Mouse (Mus musculus) CH12.LX (cell line): Measurements from ENCODE around the gene Nxf7. TPM values are rescaled to one million over a fixed set of nuclear protein-coding genes. Genes with fewer than 3 reads are reported as not detected.
"Not testable (repeated sequence)": the region's sequence is repeated elsewhere in the genome, so short reads cannot be mapped to it uniquely, and the experiment has no call there.

Source experiments
- DNase-seq: peaks from one replicate; pipeline ENCODE4 v3.0.0-alpha.2; 2013; ENCODE audit errors: extremely low read depth
- H3K27ac ChIP-seq: 2 replicates; pipeline ENCODE4 v1.5.1; 2012; ENCODE audit warnings: low read depth, mild to moderate bottlenecking, control low read depth, moderate library complexity; ENCODE audit not compliant: insufficient read depth
- H3K27me3 ChIP-seq: replicated peaks from 2 replicates; pipeline ENCODE3; 2012; ENCODE audit warnings: inconsistent platforms
- H3K36me3 ChIP-seq, 2 experiments: replicated peaks in 1 of 2; 2 replicates each; pipeline versions ENCODE3 to v1.6.1; 2012; ENCODE audit warnings: inconsistent platforms in 1 of 2, low read length in 1 of 2, mild to moderate bottlenecking in 1 of 2, mixed read lengths in 1 of 2, moderate library complexity in 1 of 2; ENCODE audit not compliant: control insufficient read depth in 1 of 2, insufficient read depth in 1 of 2
- H3K4me1 ChIP-seq, 2 experiments: 2 replicates each; pipeline ENCODE4 v1.6.1; 2012; ENCODE audit warnings: inconsistent platforms in 1 of 2, moderate library complexity in 1 of 2; ENCODE audit not compliant: insufficient read depth in 2 of 2, control insufficient read depth in 1 of 2
- H3K4me2 ChIP-seq: 2 replicates; pipeline ENCODE4 v1.6.1; 2012; ENCODE audit warnings: low read depth, mild to moderate bottlenecking, control low read depth; ENCODE audit not compliant: poor library complexity, insufficient read depth, severe bottlenecking
- H3K4me3 ChIP-seq, 3 experiments: fragments of 150-350 bp in 1 of 3; sonication (generic) in 1 of 3; replicated peaks in 1 of 3; 2 replicates each; pipeline versions ENCODE3 to v1.5.1; 2011 to 2012; ENCODE audit warnings: low read depth in 2 of 3, low read length in 2 of 3, mild to moderate bottlenecking in 2 of 3, moderate library complexity in 2 of 3, control low read depth in 1 of 3, improper control_type of control experiment in 1 of 3, inconsistent platforms in 1 of 3, mixed read lengths in 1 of 3; ENCODE audit not compliant: poor library complexity in 1 of 3
- H3K79me2 ChIP-seq: replicated peaks from 2 replicates; pipeline ENCODE4 v1.6.1; 2012; ENCODE audit warnings: mild to moderate bottlenecking, moderate library complexity; ENCODE audit not compliant: control insufficient read depth, poor library complexity, insufficient read depth, severe bottlenecking; ENCODE audit errors: extremely low read depth
- H3K9ac ChIP-seq: 2 replicates; pipeline ENCODE4 v1.6.1; 2012; ENCODE audit warnings: low read depth, mild to moderate bottlenecking, control low read depth, moderate library complexity; ENCODE audit not compliant: insufficient read depth
- H3K9me3 ChIP-seq: replicated peaks from 2 replicates; pipeline ENCODE3; 2012; ENCODE audit warnings: low read length, inconsistent platforms, mixed read lengths
- CTCF ChIP-seq, 2 experiments: IDR thresholded peaks in 1 of 2; conservative IDR thresholded peaks in 1 of 2; 2 replicates each; pipeline ENCODE4 v1.5.1; 2011 to 2012; ENCODE audit warnings: low read depth in 2 of 2, low read length in 2 of 2, improper control_type of control experiment in 1 of 2, inconsistent platforms in 1 of 2, mild to moderate bottlenecking in 1 of 2, moderate library complexity in 1 of 2
- dilution Hi-C: fragments of 300-500 bp; cut with MboI; formaldehyde crosslinking; loops from 2 replicates; pipeline ENCODE4 v1.14.3; 2020; ENCODE audit warnings: low sequenced_read_pairs; ENCODE audit not compliant: extremely low pct_unique_long_range_greater_than_20kb, extremely low pct_ligation_motif_present
- in situ Hi-C: fragments of 300-500 bp; cut with MboI; formaldehyde crosslinking; loops from 3 replicates; pipeline ENCODE4 v1.14.3; 2019; ENCODE audit warnings: low sequenced_read_pairs, low pct_ligation_motif_present, low pct_unique_long_range_greater_than_20kb, mixed read lengths
- polyA plus RNA-seq: library from polyadenylated mRNA; unstranded; fragments of >175 nt; gene quantifications from 2 replicates; pipeline ENCODE4 v1.2.1, GENCODE M21; 2012; ENCODE audit warnings: low read depth; ENCODE audit not compliant: insufficient read length
- total RNA-seq, 2 experiments: library from RNA; depleted of rRNA; stranded (reverse); fragments of 300-350 nt in 1 of 2; fragments of >200 nt in 1 of 2; gene quantifications; 2 replicates each; pipeline ENCODE4 v1.2.3; 2012 to 2014

The Nxf7 gene
- total and polyA plus RNA-seq, 3 experiments, result 96.7 to 133 (median 120) TPM

- H3K79me2 ChIP-seq, H3K36me3 ChIP-seq, H3K27me3 ChIP-seq, H3K9ac ChIP-seq, in situ Hi-C loops, H3K4me2 ChIP-seq, H3K9me3 ChIP-seq, dilution Hi-C loops, H3K4me1 ChIP-seq, H3K27ac ChIP-seq, H3K4me3 ChIP-seq, DNase-seq: not testable (repeated sequence)
- peak; percentile 9 to 30; a peak in 2 of 4 replicates for TF ChIP-seq CTCF (conservative IDR thresholded peaks at IDR 0.05 in 1 of 2, IDR thresholded peaks at IDR 0.05 in 1 of 2; ENCODE audit: low read depth in 2 of 2, low read length in 2 of 2)
Measured at GRCm38 (mm10) chrX:135560933-135561332, 37.6 kb downstream of the Nxf7 start.

DNA sequence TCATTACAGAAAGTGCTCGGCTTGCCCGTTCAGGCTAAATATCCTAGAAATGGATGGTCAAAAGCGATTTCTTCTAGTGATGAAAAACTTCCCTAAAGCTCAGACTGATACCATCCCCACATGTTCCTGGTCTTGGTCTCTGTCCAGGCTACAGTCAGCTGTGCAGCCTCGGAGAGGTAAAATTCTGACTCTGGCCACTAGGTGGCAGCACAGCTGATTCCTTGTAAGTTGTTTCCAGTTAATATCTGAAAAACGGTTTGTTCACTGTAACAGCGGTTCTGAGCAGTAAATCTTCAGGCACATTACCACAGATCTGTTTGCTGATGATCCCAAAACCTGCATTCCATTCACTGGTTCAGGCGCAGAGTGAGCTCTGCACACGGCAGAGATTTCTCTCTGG is 38.9 kb downstream of the Nxf7 start:
- H3K9me3 ChIP-seq, H3K27ac ChIP-seq, in situ Hi-C loops, H3K4me1 ChIP-seq, H3K9ac ChIP-seq, H3K79me2 ChIP-seq, H3K36me3 ChIP-seq, H3K27me3 ChIP-seq, H3K4me2 ChIP-seq, H3K4me3 ChIP-seq, DNase-seq, dilution Hi-C loops: not testable (repeated sequence)
- peak in 1 of 2 experiments; percentile 30; a peak in 2 of 4 replicates for TF ChIP-seq CTCF (conservative IDR thresholded peaks at IDR 0.05 in 1 of 2, IDR thresholded peaks at IDR 0.05 in 1 of 2; ENCODE audit: low read depth in 2 of 2, low read length in 2 of 2)

Other genes with a start within 250 kb of the Nxf7 start
- gene Gm5128, start 225.5 kb downstream of the Nxf7 start, total RNA-seq (2012; rRNA removed), result 0.17 TPM in 1 of 2 replicates, not detected in the other
- 0.70 and 1.5 TPM in 2 replicates for gene Gm5128, start 225.5 kb downstream of the Nxf7 start, total RNA-seq (2014; rRNA removed)
- 0.67 and 0.73 TPM in 2 replicates for gene Gm5128, start 225.5 kb downstream of the Nxf7 start, polyA plus RNA-seq
- 0.17 TPM in 1 of 2 replicates, not detected in the other for gene Gm7903, start 164.9 kb downstream of the Nxf7 start, total RNA-seq (2012; rRNA removed)
- 0.36 TPM in 1 of 2 replicates, not detected in the other for gene Gm7903, start 164.9 kb downstream of the Nxf7 start, total RNA-seq (2014; rRNA removed)
- gene Gm7903, start 164.9 kb downstream of the Nxf7 start, polyA plus RNA-seq, result not detected in 2 replicates
- 0.46 and 0.55 TPM in 2 replicates for gene AV320801, start 104.2 kb downstream of the Nxf7 start, total RNA-seq (2012; rRNA removed)
- gene AV320801, start 104.2 kb downstream of the Nxf7 start, total RNA-seq (2014; rRNA removed), result 2.4 and 2.9 TPM in 2 replicates
- gene AV320801, start 104.2 kb downstream of the Nxf7 start, polyA plus RNA-seq, result 0.81 and 1.3 TPM in 2 replicates
- 0.08 TPM in 2 replicates for gene Prame, start 28.9 kb upstream of the Nxf7 start, total RNA-seq (2012; rRNA removed)
- not detected in 2 replicates for gene Prame, start 28.9 kb upstream of the Nxf7 start, total RNA-seq (2014; rRNA removed)
- gene Prame, start 28.9 kb upstream of the Nxf7 start, polyA plus RNA-seq, result not detected in 2 replicates
- gene Tcp11x2, start 95.0 kb upstream of the Nxf7 start, total RNA-seq (2012; rRNA removed), result 6.6 and 7.2 TPM in 2 replicates
- 12.4 and 15.0 TPM in 2 replicates for gene Tcp11x2, start 95.0 kb upstream of the Nxf7 start, total RNA-seq (2014; rRNA removed)
- 12.9 and 13.1 TPM in 2 replicates for gene Tcp11x2, start 95.0 kb upstream of the Nxf7 start, polyA plus RNA-seq
- not detected in 2 replicates for gene Tmsb15a, start 126.5 kb upstream of the Nxf7 start, total RNA-seq (2012; rRNA removed)
- not detected in 2 replicates for gene Tmsb15a, start 126.5 kb upstream of the Nxf7 start, total RNA-seq (2014; rRNA removed)
- not detected in 2 replicates for gene Tmsb15a, start 126.5 kb upstream of the Nxf7 start, polyA plus RNA-seq
- 5.6 and 6.5 TPM in 2 replicates for gene Armcx5, start 144.0 kb upstream of the Nxf7 start, total RNA-seq (2012; rRNA removed)
- 10.9 and 11.6 TPM in 2 replicates for gene Armcx5, start 144.0 kb upstream of the Nxf7 start, total RNA-seq (2014; rRNA removed)
- gene Armcx5, start 144.0 kb upstream of the Nxf7 start, polyA plus RNA-seq, result 7.5 and 8.3 TPM in 2 replicates
- gene Gprasp1, start 144.0 kb upstream of the Nxf7 start, total RNA-seq (2012; rRNA removed), result 6.4 and 8.1 TPM in 2 replicates
- 9.3 and 10.6 TPM in 2 replicates for gene Gprasp1, start 144.0 kb upstream of the Nxf7 start, total RNA-seq (2014; rRNA removed)
- 15.0 and 15.7 TPM in 2 replicates for gene Gprasp1, start 144.0 kb upstream of the Nxf7 start, polyA plus RNA-seq
- 13.8 and 17.1 TPM in 2 replicates for gene Bhlhb9, start 198.8 kb upstream of the Nxf7 start, total RNA-seq (2012; rRNA removed)
- gene Bhlhb9, start 198.8 kb upstream of the Nxf7 start, total RNA-seq (2014; rRNA removed), result 24.7 and 25.6 TPM in 2 replicates
- 27.9 and 29.3 TPM in 2 replicates for gene Bhlhb9, start 198.8 kb upstream of the Nxf7 start, polyA plus RNA-seq
- 0.08 TPM in 2 replicates for gene Gprasp2, start 240.3 kb upstream of the Nxf7 start, total RNA-seq (2012; rRNA removed)
- gene Gprasp2, start 240.3 kb upstream of the Nxf7 start, total RNA-seq (2014; rRNA removed), result not detected in 2 replicates
- 0.40 TPM in 1 of 2 replicates, not detected in the other for gene Gprasp2, start 240.3 kb upstream of the Nxf7 start, polyA plus RNA-seq